Mouse (Mus musculus) B cell, adult 2 months (primary cell): ENCODE data around the gene Dusp10.

Experiments
- DNase-seq, 2 experiments: peaks; one replicate each; pipeline ENCODE4 v3.0.0; 2022

The Dusp10 gene

GRCm38 (mm10) chr1:184059814-184060213 lies 46.7 kb downstream of the Dusp10 start:
- no peak for DNase-seq

DNA sequence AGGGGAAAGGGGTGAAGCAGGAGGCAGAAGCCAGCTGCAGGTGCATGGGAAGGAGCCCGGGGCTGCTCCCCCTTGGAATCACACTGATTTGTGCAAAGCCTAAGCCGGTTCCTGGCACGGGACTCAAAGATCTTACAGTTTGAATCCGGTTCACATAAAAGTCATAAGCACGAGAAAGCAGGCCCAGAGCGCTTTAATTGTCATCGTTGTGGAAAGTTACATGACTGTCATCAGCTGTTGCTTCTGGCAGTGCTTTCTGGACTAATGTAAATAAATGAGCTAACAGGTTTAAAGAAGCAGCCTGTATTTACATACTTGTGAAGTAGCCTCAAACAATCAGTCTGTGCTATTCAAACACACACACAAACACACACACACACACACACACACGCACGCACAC lies 47.3 kb downstream of the Dusp10 start:
- DNase-seq = no peak

DNA sequence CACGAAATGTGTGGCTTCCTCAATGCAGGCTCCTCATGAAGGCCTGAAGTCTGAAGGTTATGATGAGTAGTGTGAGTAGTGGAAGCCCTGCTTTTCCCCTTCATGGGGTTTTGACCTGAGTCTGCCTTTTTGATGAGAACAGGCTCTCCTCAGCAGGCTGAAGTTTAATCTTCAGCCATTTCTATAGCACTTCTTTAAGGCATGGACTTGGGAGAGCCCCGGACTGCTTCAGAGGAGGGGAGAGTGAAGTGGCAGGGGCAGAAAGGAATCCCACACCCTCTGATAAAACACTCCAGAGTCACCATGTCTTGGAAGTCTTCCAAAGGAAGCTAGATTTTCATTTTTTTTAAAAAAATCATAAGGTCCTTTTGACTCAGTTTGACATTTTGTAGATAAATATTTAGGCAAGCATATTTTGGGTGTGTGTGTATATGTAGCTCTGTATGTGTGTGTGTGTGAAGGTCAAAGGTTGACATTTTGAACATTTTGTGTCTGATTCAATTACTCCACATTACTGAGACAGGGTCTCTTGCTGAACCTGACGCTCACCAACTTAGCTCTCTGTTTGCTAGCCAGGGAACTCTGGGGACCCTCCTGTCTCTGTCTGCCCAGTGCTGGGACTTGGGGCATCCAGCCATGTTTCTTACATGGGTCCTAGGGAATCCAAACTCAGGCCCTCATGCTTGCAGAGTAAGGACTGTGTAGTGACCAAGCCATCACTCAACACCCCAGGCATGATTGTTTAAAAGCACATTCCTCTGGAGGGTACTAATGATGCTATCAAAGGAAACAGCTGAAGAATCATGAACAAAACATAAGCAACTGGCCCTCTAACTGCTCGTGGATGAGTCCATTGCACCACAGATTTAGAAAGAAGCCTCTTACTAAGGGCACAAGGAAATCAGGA lies 48.0 kb downstream of the Dusp10 start:
- no peak for DNase-seq

GRCm38 (mm10) chr1:184061901-184062300 lies 48.8 kb downstream of the Dusp10 start:
- DNase-seq = no peak

DNA sequence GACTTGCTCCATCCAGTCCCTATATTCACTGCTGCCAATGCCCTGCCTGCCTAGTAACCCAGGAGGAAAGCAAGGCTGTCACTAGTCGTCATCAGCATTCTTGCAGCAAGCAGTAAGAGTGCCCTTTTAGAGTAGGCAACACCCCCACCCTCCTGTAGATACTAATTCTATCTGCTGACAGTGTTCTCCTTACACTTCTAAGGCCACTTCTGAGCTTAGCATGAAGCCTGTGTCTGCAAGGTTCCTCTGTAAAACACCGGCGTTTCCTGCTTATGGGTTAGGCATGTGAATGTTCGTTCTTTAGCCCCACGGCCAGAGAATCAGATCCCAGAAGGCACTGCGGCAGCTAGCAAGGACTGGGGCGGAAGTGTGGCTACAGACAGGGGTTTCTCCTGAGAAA lies 51.2 kb downstream of the Dusp10 start:
- DNase-seq = peak in 1 of 2 experiments; percentile 37

GRCm38 (mm10) chr1:184065589-184066361 lies 52.7 kb downstream of the Dusp10 start:
- DNase-seq = peak in 1 of 2 experiments; percentile 37

- no peak for DNase-seq
Measured at GRCm38 (mm10) chr1:184066460-184067287, 53.6 kb downstream of the Dusp10 start.

DNA sequence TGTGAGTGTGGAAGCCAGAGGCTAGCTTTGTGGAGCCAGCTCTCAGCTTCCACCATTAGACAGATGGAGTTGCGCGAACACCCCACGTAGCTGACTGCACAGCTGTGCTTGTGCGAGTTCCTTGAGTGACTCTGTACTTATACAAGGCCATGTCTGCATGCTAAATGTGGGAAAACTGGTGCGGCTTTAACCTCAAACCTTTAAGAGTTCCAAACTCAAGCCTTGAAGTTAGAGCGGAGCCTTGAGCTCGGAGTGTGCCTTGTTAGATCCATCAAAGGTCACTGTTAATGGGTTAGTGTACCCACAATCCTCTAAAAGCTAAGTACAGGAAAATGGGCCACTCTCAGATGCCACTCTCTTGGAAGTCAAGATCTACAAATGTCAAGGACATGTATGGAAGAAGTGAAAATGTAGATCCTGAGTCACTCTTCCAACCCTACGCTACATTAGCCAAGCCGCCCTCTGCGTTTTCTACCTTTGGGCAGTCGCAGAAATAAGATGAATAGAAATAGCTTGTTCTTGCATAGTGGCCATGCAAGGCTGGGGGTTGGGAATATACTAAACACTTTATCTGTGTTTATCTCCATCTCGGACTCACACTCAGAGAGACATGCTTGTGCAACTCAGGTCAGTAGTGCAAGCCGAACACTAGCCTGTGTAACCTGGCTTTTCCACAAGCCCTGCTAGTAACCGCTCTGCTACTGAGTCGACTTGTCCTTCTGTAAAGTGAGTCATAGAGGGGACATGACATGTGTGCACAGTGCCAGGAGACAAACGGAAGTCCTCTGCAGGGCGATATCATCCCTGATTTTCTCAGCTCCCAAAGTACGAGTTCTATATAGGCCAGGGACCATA lies 54.8 kb downstream of the Dusp10 start:
- no peak for DNase-seq

- DNase-seq = no peak
Measured at GRCm38 (mm10) chr1:184068971-184069370, 55.9 kb downstream of the Dusp10 start.

DNA sequence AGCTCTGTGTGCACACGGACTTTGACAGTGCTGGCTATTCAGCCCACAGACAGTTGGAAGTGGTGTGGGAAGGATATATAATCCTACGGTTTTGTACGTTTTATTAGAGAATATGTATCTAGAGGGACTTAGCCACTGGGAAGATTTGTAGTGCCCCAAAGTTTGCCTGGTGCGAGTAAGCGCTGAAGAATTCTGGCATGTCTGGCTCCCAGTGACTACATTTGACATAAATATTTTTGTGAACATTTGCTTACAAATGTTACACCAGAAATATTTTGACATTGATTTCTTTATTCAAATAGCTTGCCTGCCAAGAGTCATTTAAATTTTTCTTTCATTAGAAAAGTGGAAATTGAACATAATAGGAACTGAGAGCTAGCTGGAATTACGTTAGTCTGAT lies 63.0 kb downstream of the Dusp10 start:
- no peak for DNase-seq

DNA sequence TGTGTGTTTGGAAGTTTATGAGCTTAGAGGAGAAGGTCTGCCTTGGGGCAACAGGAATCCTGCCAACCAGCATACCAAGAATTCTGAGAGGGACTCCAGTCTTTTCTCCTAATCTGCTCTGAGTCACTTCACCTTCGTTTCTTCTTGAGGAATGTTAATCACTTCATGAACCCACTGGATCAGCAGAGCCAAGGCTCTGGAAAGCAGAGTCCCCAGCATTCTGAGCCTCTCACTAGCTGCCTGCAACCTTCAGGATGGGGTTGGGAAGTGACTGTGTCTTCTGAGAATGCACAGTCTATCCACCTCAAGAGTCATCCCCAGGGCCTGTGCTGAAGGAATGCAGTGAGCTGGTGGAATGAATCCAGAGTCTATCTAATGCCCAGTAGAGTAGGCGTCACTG lies 63.7 kb downstream of the Dusp10 start:
- no peak for DNase-seq

GRCm38 (mm10) chr1:184079304-184079703 lies 66.2 kb downstream of the Dusp10 start:
- peak; percentile 40 to 41 for DNase-seq

- DNase-seq = no peak
Measured at GRCm38 (mm10) chr1:184082661-184083060, 69.6 kb downstream of the Dusp10 start.

GRCm38 (mm10) chr1:184083166-184083565 lies 70.1 kb downstream of the Dusp10 start:
- DNase-seq = no peak

GRCm38 (mm10) chr1:184084961-184085360 lies 71.9 kb downstream of the Dusp10 start:
- DNase-seq = no peak

GRCm38 (mm10) chr1:184090515-184090914 lies 77.4 kb downstream of the Dusp10 start:
- DNase-seq = no peak

- no peak for DNase-seq
Measured at GRCm38 (mm10) chr1:184094914-184095313, 81.8 kb downstream of the Dusp10 start.

- no peak for DNase-seq
Measured at GRCm38 (mm10) chr1:184100414-184100813, 87.3 kb downstream of the Dusp10 start.

DNA sequence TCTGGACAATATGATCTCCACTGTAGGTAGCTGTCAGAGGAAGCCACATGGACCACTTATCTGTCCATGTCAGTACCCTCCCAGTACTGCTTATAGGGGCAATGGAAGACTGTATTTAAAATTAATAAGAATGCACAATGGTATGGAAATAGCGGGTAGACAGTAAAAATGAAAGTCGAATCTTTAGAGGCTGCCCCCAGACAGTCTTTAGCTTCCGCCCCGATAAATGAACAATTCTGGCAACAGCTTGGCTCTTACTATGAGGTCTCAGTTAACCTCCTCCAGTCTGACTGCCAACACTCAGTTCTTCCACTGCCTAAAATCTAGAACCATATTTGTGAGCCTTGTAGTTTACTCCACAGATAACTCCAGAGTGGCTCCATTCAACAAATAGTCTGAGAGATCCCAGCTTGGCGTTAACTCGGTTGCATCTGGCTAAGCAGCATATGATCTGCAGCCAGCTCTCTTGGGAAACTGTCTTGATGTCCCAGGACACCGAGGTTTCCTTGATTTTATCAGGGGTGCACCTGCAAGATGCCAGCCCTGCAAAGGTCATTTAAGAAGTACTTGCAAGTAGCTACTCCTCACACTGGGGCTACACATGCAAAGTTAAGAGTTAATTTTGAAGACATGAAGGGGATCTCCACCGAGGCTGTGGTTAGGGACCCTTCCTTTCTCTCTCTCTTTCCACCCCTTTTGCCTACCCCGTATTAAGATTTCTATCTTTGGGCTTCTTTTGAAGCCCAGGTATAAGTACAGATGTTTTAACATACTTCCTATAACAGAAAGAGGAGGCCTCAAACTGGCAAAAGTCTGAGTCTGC lies 88.0 kb downstream of the Dusp10 start:
- DNase-seq = no peak

DNA sequence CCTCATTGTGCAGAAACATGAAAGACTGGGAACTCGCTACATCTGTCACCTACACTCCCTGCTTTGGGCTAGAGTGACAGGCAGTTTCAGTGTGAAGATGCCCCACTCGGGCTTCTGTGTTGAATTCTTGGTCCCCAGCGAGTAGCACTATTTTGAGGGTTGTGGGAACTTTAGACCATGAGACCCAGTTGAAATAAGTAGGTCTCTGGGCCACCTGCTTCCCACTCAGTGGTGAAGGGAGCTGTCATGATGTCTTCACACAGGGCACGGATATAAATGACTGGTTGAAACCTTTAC lies 88.6 kb downstream of the Dusp10 start:
- DNase-seq = no peak

GRCm38 (mm10) chr1:184106832-184107231 lies 93.7 kb downstream of the Dusp10 start:
- DNase-seq = no peak
